In genomic region chr14:99324523-99324922, GRCm38 (mm10) we compare ENCODE assay signal across 21 mouse cellular contexts. TPM values are rescaled to one million over a fixed set of nuclear protein-coding genes. Genes with fewer than 3 reads are reported as not detected.
DNase-seq lines count a peak whose midpoint lies in the region; ATAC-seq and TF ChIP-seq lines count a peak whose summit lies in the region.
"Had no signal": no experiment of that assay in that cellular context is flagged by ENCODE, and none has a peak within 500 bp of the region (broad histone marks: within the 10 kb centered on the region; RNA-seq: fewer than 3 reads in every experiment).

No protein-coding gene starts in this region.

- DNase-seq in lung, postnatal 0 days (ENCODE audit: low spot score): peak; percentile 37
- no peak for DNase-seq in lung, adult 2 months
- DNase-seq in R1 (ENCODE audit: low read depth, low spot score): peak; percentile 100
- DNase-seq in right cerebral cortex, postnatal 25 days: no peak
- no peak for DNase-seq in ovary, adult 18-20 months (ENCODE audit: low spot score)
- DNase-seq in cerebellum, adult 11 months: no peak
- DNase-seq: adrenal gland, postnatal 14 days; cerebellum, adult 18-20 months; gastrocnemius, postnatal 14 days; lung, embryonic 14.5 days; right cerebral cortex, postnatal 14 days; thymus, postnatal 36 days had no signal

- peak; percentile 47 for ATAC-seq in lung, postnatal 0 days
- peak; percentile 40; the same call in 1 of the 2 replicates for ATAC-seq in stomach, embryonic 16.5 days (ENCODE audit: insufficient read depth, low FRiP score)
- ATAC-seq: intestine, embryonic 16.5 days had no signal

- H3K4me1 ChIP-seq in lung, postnatal 0 days (ENCODE audit: insufficient read depth, low read depth, low read length): no peaks in the 10 kb centered on the region
- no peaks in the 10 kb centered on the region for H3K4me1 ChIP-seq in lung, adult 2 months (ENCODE audit: control insufficient read depth, insufficient read depth, low read length)
- H3K4me1 ChIP-seq in ES-Bruce4 (ENCODE audit: control insufficient read depth, insufficient read depth, low read length): peaks cover 7% of the 10 kb centered on the region
- H3K4me1 ChIP-seq in stomach, embryonic 16.5 days (ENCODE audit: control insufficient read depth, insufficient read depth, low read length): no peaks in the 10 kb centered on the region
- H3K4me1 ChIP-seq: hindbrain, embryonic 12.5 days; neural tube, embryonic 13.5 days had no signal

- H3K27me3 ChIP-seq in lung, postnatal 0 days (replicated peaks; ENCODE audit: insufficient read depth, low read length): no peaks in the 10 kb centered on the region
- H3K27me3 ChIP-seq in ES-Bruce4 (ENCODE audit: control insufficient read depth, insufficient read depth, low read length, poor library complexity, severe bottlenecking): no peaks in the 10 kb centered on the region
- H3K27me3 ChIP-seq in stomach, embryonic 16.5 days (ENCODE audit: control insufficient read depth, insufficient read depth, low read length): no peaks in the 10 kb centered on the region
- H3K27me3 ChIP-seq: hindbrain, embryonic 12.5 days; neural tube, embryonic 13.5 days had no signal

- WGBS in lung, postnatal 0 days: 46% methylated on average over 4 of the region's 4 CpGs
- 55% methylated on average over 4 of the region's 4 CpGs for WGBS in lung, adult 2 months
- 68% methylated on average over 4 of the region's 4 CpGs for WGBS in stomach, embryonic 16.5 days

- H3K9ac ChIP-seq in lung, postnatal 0 days (replicated peaks; ENCODE audit: low read depth): no peak overlapping the region
- no peak overlapping the region for H3K9ac ChIP-seq in ES-Bruce4 (ENCODE audit: low read depth, poor library complexity, severe bottlenecking)
- H3K9ac ChIP-seq in stomach, embryonic 16.5 days (ENCODE audit: low read length): no peak overlapping the region
- H3K9ac ChIP-seq: hindbrain, embryonic 12.5 days; lung, embryonic 14.5 days; neural tube, embryonic 13.5 days had no signal

- H3K36me3 ChIP-seq in lung, postnatal 0 days (ENCODE audit: insufficient read depth, low read length): no peaks in the 10 kb centered on the region
- no peaks in the 10 kb centered on the region for H3K36me3 ChIP-seq in ES-Bruce4 (ENCODE audit: control insufficient read depth, insufficient read depth, low read length, poor library complexity, severe bottlenecking)
- no peaks in the 10 kb centered on the region for H3K36me3 ChIP-seq in stomach, embryonic 16.5 days (ENCODE audit: control insufficient read depth, insufficient read depth, low read length)
- H3K36me3 ChIP-seq: hindbrain, embryonic 12.5 days; limb, embryonic 10.5 days; neural tube, embryonic 13.5 days had no signal

- H3K4me2 ChIP-seq in lung, postnatal 0 days (replicated peaks; ENCODE audit: low read depth, low read length): no peak overlapping the region
- H3K4me2 ChIP-seq in stomach, embryonic 16.5 days (ENCODE audit: low read depth, low read length): no peak overlapping the region
- H3K4me2 ChIP-seq: hindbrain, embryonic 12.5 days; liver, embryonic 11.5 days; lung, embryonic 14.5 days; neural tube, embryonic 13.5 days had no signal

- no peak overlapping the region for H3K27ac ChIP-seq in lung, postnatal 0 days (ENCODE audit: low read length)
- peak overlapping the region; percentile 92 for H3K27ac ChIP-seq in ES-Bruce4 (ENCODE audit: insufficient read depth, low read length)
- H3K27ac ChIP-seq in stomach, embryonic 16.5 days (ENCODE audit: low read length): no peak overlapping the region
- H3K27ac ChIP-seq: hindbrain, embryonic 12.5 days; kidney, postnatal 0 days; layer of hippocampus, adult 2 months; limb, embryonic 10.5 days; neural tube, embryonic 13.5 days had no signal

- no peak for TF ChIP-seq EP300 in lung, postnatal 0 days (IDR thresholded peaks at IDR 0.05)
- TF ChIP-seq EP300 in ES-Bruce4 (IDR thresholded peaks at IDR 0.05; ENCODE audit: insufficient read depth, low read depth, low read length): peak; percentile 96

- no peak for TF ChIP-seq CTCF in lung, postnatal 0 days (IDR thresholded peaks at IDR 0.05)
- TF ChIP-seq CTCF in lung, adult 2 months (IDR thresholded peaks at IDR 0.05; ENCODE audit: insufficient read depth, low read length): no peak
- TF ChIP-seq CTCF in ES-Bruce4 (IDR thresholded peaks at IDR 0.05; ENCODE audit: low read depth, low read length): no peak

- no peak for TF ChIP-seq POLR2A in lung, adult 2 months (IDR thresholded peaks at IDR 0.05; ENCODE audit: borderline replicate concordance, extremely low read depth, low read depth, low read length)
- TF ChIP-seq POLR2A in ES-Bruce4 (IDR thresholded peaks at IDR 0.05; ENCODE audit: insufficient read depth, low read length): no peak

- H3K9me3 ChIP-seq in lung, postnatal 0 days (ENCODE audit: low read length): no peaks in the 10 kb centered on the region
- H3K9me3 ChIP-seq in ES-Bruce4 (replicated peaks; ENCODE audit: control insufficient read depth, insufficient read depth, low read length, poor library complexity, severe bottlenecking): no peaks in the 10 kb centered on the region
- H3K9me3 ChIP-seq in stomach, embryonic 16.5 days (replicated peaks; ENCODE audit: control insufficient read depth, low read length): no peaks in the 10 kb centered on the region
- H3K9me3 ChIP-seq: hindbrain, embryonic 12.5 days; limb, embryonic 10.5 days; neural tube, embryonic 13.5 days had no signal

- no peak overlapping the region for H3K4me3 ChIP-seq in lung, postnatal 0 days (ENCODE audit: low read depth, low read length)
- no peak overlapping the region for H3K4me3 ChIP-seq in lung, adult 2 months (replicated peaks; ENCODE audit: extremely low read depth, low read depth, low read length)
- H3K4me3 ChIP-seq in ES-Bruce4 (ENCODE audit: low read depth, low read length): no peak overlapping the region
- no peak overlapping the region for H3K4me3 ChIP-seq in stomach, embryonic 16.5 days (replicated peaks; ENCODE audit: low read length)
- H3K4me3 ChIP-seq: hindbrain, embryonic 12.5 days; layer of hippocampus, adult 2 months; limb, embryonic 10.5 days; neural tube, embryonic 13.5 days had no signal

RNA-seq across cellular contexts. Expression of gene Klf5, which starts 26.0 kb away (rescaled TPM):
- polyA plus RNA-seq in lung, postnatal 0 days (2015; fragmentation: Nextera tagmentation; extraction: Ambion mirVana): 47.4 and 48.0 TPM in 2 replicates
- 39.9 and 43.1 TPM in 2 replicates for polyA plus RNA-seq in lung, adult 2 months (2012; rRNA removed)
- 122 and 125 TPM in 2 replicates for polyA plus RNA-seq in ES-Bruce4 (2011; ENCODE audit: insufficient read depth, insufficient read length, low read depth, missing spikeins)
- 81.0 and 91.9 TPM in 2 replicates for polyA plus RNA-seq in stomach, embryonic 16.5 days (2015; fragmentation: Nextera tagmentation; extraction: Ambion mirVana)

Comparison
In these comparisons a context has a peak if more than half of its experiments do, and no peak if none do; other contexts are left out.
1. DNase-seq: peak in lung, postnatal 0 days (single experiment) and R1 (single experiment); none in lung, adult 2 months (single experiment), right cerebral cortex, postnatal 25 days (single experiment), ovary, adult 18-20 months (single experiment) and cerebellum, adult 11 months (single experiment).